Mouse (Mus musculus): Measurements from ENCODE around the gene Gm29797.

Gene Gm29797

GRCm38 (mm10) chr2:181656734-181657133 is at the start of gene Gm29797:
TSS of gene Gm29797 (plus strand) at chr2:181657034.
- DNase-seq (ENCODE audit: low spot score in 2 of 2): no peak

GRCm38 (mm10) chr2:181618761-181619495 is 37.9 kb upstream of the Gm29797 start:
- no peak for DNase-seq (ENCODE audit: low spot score in 2 of 2)

GRCm38 (mm10) chr2:181623401-181623800 is 33.4 kb upstream of the Gm29797 start:
- DNase-seq (ENCODE audit: low spot score in 2 of 2): peak in 1 of 2 experiments; percentile 24

- DNase-seq (ENCODE audit: low spot score in 2 of 2): no peak
Measured at GRCm38 (mm10) chr2:181628471-181628870, 28.4 kb upstream of the Gm29797 start.

- DNase-seq (ENCODE audit: low spot score in 2 of 2): no peak
Measured at GRCm38 (mm10) chr2:181632624-181633023, 24.2 kb upstream of the Gm29797 start.

GRCm38 (mm10) chr2:181635865-181636264 is 21.0 kb upstream of the Gm29797 start:
- no peak for DNase-seq (ENCODE audit: low spot score in 2 of 2)

GRCm38 (mm10) chr2:181644361-181644760 is 12.5 kb upstream of the Gm29797 start:
- peak in 1 of 2 experiments; percentile 60 for DNase-seq (ENCODE audit: low spot score in 2 of 2)

DNA sequence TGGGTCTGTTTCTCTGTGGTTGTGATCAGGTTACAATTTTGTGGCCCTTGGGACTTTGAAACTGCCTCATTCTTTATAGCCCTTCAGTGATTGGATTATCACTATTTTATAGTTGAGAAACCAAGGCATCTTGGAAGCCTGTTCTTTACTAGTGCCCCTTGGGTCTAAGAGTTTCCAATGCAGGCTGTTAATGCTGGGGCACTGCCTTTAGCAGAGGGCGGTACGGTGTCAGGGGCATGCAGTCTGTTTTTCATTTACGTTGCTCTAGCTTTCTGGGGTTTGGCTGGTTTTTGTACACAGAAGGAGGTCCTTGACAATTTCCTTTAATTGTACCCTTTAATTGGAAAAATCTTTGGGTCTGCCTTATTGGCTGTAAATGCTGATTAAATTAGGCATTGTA is 11.2 kb upstream of the Gm29797 start:
- no peak for DNase-seq (ENCODE audit: low spot score in 2 of 2)

DNA sequence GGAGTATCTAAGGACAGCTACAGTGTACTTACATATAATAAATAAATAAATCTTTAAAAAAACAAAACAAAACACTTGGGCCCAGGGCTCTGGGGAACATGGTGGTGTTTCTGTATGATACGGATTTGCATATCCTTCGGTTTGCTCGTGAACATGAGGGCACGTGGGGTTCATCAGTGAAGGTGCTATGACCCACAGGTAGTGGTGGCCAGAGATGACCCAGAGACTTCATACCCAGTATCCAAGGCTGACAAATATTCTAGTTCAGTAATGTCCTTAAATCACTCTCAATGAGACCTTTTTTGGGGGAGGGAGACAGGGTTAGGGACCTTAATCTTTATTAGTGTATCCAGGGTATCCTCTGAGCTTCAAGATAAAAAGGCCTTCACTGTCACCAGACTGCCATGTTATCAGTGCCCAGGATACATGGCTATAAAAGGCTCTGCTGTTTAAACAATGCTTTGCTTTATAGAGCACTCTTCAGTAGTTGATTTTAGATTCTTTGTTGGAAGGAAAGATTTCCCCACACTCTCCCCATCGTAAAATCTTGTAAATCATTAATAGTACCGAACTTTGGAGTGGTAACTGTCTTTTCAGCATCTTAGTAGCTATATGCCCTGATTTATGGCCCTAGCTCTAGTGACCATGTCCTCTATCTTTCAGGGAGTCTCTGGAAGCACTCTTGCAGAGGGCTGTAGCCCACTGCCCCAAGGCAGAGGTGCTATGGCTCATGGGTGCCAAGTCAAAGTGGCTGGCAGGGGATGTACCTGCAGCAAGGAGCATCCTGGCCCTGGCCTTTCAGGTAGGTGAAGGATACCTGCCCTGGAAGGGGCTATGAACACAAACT is 10.0 kb upstream of the Gm29797 start:
- no peak for DNase-seq (ENCODE audit: low spot score in 2 of 2)

DNA sequence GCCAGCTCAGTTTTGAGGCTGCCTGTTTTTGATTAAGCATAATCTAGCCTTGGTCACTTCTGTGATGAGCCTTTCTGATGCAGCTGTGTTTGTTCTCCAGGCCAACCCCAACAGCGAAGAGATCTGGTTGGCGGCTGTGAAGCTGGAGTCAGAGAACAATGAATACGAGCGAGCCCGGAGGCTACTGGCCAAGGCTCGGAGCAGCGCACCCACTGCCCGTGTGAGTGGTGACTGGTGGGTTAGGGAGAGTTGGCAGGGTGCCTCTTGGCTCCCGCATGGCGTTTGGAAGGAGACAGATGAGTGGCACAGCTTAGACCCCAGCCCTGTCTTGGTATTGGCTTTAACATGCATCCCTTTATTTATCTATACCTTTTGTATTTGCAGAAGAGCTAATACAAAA is 7.9 kb upstream of the Gm29797 start:
- DNase-seq (ENCODE audit: low spot score in 2 of 2): no peak

- DNase-seq (ENCODE audit: low spot score in 2 of 2): no peak
Measured at GRCm38 (mm10) chr2:181653065-181653464, 3.8 kb upstream of the Gm29797 start.

- DNase-seq (ENCODE audit: low spot score in 2 of 2): no peak
Measured at GRCm38 (mm10) chr2:181653523-181653922, 3.3 kb upstream of the Gm29797 start.

GRCm38 (mm10) chr2:181657441-181657840 is 607 bp downstream of the Gm29797 start:
- no peak for DNase-seq (ENCODE audit: low spot score in 2 of 2)

DNA sequence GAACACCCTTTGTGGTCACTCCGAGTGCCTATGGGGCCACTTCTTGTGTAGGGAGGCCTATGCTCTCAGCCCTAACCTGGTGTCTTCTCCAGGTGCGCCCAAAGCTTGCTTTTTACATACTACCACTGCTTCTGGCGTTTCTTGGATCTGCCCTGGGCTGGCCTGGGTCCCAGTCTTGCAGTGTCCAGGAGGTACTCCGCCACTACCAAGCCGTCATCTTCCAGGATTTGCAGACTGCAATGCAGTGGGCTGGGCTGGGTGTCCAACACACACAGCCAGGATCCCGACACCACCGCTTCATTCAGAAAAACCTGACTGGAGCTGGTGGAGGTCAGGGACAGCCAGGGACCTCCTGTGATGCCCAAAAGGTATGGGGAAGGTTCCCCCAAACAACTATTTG is 1.7 kb downstream of the Gm29797 start:
- no peak for DNase-seq (ENCODE audit: low spot score in 2 of 2)

DNA sequence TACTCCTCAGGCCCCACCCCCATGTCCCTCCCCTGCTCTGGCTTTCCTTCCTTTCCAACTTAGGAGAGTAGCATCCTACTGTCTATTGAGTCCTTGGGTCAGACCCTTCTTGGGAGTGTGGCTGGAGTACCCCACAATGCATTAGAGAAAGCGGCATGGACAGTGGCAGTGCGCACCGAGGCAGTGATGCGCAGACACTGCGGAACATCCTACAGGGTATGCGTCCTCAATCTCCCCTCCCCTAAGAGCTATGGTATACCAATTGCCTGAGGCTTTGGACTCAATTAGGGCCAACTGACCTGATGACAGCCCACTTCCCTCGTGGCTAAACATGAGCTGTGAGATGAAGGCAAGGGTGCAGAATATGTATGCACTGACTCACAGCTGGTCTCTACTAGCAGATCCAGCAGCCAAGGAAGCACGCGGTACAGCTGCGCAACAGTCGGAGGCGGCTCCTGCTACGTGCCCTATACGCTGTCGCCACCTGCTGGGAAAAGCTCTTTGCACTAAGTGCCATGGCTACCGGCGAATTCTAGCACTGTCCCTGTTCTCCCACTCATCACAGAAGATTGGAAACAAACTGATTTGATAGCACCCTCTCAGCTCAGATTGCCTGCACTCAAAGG is 2.2 kb downstream of the Gm29797 start:
- peak in 1 of 2 experiments; percentile 65 for DNase-seq (ENCODE audit: low spot score in 2 of 2)

DNA sequence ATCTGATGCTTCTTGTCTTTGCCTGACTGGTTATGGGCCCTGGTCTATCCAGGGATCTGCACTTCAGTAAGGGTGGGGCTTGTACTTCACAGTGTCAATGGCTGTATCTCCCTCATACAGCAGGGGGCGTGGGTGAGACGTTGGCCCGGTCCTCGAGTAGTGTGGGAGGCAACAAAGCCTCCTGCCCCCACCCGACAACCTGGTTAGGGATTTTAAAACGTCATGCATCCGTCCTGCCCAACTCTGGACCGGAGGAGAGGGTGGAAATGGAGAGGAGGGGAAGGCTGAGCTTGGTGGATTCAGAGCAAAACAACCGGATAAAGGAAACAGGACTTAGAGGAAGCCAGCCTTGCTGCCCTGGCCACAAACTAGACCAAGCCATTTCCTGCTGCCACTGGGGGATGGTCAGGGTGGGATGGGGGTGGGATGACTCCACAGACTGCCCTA is 2.8 kb downstream of the Gm29797 start:
- DNase-seq (ENCODE audit: low spot score in 2 of 2): peak; percentile 55 to 81

- no peak for DNase-seq (ENCODE audit: low spot score in 2 of 2)
Measured at GRCm38 (mm10) chr2:181662620-181663297, 5.9 kb downstream of the Gm29797 start.

- DNase-seq (ENCODE audit: low spot score in 2 of 2): no peak
Measured at GRCm38 (mm10) chr2:181663298-181663630, 6.4 kb downstream of the Gm29797 start.

- DNase-seq (ENCODE audit: low spot score in 2 of 2): no peak
Measured at GRCm38 (mm10) chr2:181670285-181670912, 13.6 kb downstream of the Gm29797 start.

GRCm38 (mm10) chr2:181670913-181671311 is 14.1 kb downstream of the Gm29797 start:
- DNase-seq (ENCODE audit: low spot score in 2 of 2): no peak

GRCm38 (mm10) chr2:181671326-181671725 is 14.5 kb downstream of the Gm29797 start, which contains the start of gene Sox18:
TSS of gene Sox18 (minus strand) at chr2:181671640.
- no peak for DNase-seq (ENCODE audit: low spot score in 2 of 2)

Data from spleen, postnatal 10 days (tissue).